Mouse (Mus musculus) activated CD4-positive, CD25-positive, alpha-beta regulatory T cell (primary cell): ENCODE results near the gene Mamstr. TPM values are rescaled to one million over a fixed set of nuclear protein-coding genes. Genes with fewer than 3 reads are reported as not detected.

Experiments used
- polyA plus RNA-seq, 2 experiments: library from polyadenylated mRNA; unstranded; fragments of 100-300 nt; shearing (Covaris generic); gene quantifications; one replicate each; pipeline ENCODE4 v1.2.1; 2017

Gene Mamstr
- polyA plus RNA-seq, result 1 to 10 TPM in 1 of 2 experiments, under 1 TPM in 1; 0.16 to 1.8 TPM

GRCm38 (mm10) chr7:45639561-45640027, at the start of gene Mamstr:
Gene Mamstr, plus strand, starts transcription at chr7:45639977.

GRCm38 (mm10) chr7:45617042-45617695, 22.6 kb upstream of the Mamstr start, which contains the start of gene Fut1:
Gene Fut1, plus strand, starts transcription at chr7:45617289.

DNA sequence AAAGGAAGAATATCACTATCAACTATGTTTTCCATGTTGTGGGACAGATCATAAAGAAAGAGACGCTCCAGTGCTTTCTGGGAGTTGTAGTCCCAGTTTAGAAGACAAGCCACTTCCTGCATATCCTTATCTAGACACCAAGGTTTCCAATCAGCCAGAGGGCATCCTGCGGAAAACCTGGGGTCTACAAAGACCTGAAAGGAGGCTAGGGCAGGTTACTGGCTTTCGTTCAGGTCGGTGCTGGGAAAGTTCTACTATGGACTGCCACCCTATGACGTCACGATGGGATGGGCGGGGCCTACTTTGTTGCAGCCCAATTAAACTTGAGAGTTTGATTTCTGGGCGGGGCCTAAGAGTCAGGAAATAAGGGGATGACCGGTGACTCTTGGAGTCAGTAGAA, 18.3 kb upstream of the Mamstr start, which contains the start of gene Izumo1:
Gene Izumo1 (plus strand): TSS at position 369 of the 400 bp plus-strand sequence.

DNA sequence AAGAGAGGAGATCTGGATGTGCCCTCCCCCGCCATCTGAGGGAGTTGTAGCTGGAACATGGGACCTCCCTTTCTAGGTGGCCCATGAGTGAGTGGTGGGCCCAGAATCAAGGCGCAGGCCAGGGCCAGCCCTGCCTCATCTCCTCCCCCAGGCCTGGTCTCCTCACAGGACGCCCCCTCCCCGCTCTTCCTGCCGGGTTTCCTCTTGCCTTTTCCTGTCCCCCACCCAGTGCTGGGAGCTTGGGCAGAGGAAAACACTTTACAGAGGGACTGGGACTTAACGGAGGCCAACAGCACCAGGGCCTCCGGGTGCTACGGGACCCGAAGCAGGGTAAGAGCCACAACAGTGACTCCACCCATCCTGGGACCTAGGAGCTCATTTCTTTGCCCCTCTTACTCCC, 12.5 kb upstream of the Mamstr start, which contains the start of gene Rasip1:
Gene Rasip1 (plus strand): TSS at position 228 of the 400 bp plus-strand sequence.

GRCm38 (mm10) chr7:45666161-45666560, 26.4 kb downstream of the Mamstr start, which contains the start of gene Fut2:
Gene Fut2, minus strand, starts transcription at chr7:45666394.

DNA sequence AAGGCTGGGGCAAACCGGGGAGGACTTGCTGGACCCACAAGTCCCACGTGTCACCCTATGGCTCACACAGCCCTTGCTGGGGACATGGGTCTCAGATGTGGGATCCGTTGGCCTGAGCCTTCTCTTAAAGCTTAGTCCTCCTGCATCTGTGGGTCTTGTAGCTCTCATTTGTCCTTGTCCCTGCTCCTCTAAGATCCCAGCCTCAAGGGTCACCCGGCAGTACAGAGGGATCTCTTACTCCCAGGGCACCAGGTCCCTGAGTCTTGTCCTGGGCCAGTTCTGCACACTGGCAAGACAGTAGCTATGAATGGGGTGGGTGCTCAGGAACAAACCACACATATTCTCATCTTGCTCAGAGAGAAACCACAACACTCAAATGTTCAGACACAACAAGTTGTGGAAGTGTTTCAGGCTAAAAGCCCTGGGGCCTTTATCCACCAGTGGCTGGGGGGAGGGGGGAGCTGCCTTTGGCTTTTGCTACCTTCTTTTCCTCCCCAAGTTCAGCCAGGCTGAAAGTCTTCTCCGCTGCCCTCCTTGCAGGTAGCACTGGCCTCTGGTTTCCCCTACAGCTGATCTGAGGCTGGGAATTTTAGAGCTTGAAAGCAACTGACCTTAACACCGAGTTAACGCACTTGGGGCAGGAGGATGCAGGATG, 43.7 kb downstream of the Mamstr start, which contains the start of gene Ntn5:
Gene Ntn5 (plus strand): TSS at position 627 of the 655 bp plus-strand sequence.

DNA sequence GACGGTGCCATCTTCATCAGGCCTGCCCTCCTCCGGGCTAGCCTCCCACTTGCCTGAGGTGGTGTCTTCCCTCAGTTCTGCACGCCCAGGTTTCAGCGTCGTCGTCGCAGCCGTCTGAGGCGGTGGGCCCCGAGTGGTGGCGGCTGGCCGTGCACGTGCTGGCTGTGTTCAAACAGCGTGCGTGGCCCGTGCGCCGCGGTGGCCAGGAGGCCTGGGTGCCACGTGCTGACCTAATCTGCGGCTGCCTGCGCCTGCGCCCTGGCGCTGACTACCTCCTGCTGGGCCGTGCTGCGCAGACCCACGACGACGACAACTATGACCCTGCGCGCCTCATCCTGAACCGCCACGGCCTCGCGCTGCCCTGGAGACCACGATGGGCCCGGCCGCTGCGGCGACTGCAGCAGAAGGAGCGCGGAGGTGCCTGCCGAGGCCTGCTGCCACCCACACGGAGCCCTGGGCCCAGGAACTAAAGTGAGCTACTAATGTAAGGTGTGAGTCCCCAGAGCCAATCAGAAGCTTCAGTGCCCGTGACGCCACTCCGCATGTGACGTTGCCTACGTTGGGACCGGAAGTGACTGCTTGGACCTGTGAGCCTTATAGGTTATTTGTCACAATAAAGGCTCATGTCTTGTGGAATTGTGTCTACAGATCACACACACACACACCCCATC, 54.3 kb downstream of the Mamstr start, which contains the start of gene Sec1:
Gene Sec1 (minus strand): TSS at position 482 of the 671 bp plus-strand sequence.

Other genes with a start within 250 kb of the Mamstr start
- gene Snrnp70, start 244.2 kb upstream of the Mamstr start, polyA plus RNA-seq, result 100 to 1,000 TPM; 204 to 218 TPM
- not detected for gene Kcna7, start 234.3 kb upstream of the Mamstr start, polyA plus RNA-seq
- 1 to 10 TPM; 1.2 to 1.4 TPM for gene Ntf5, start 226.3 kb upstream of the Mamstr start, polyA plus RNA-seq
- not detected for gene Lhb, start 219.2 kb upstream of the Mamstr start, polyA plus RNA-seq
- 10 to 100 TPM in 1 of 2 experiments, 1 to 10 TPM in 1; 6.3 to 11.1 TPM for gene Gys1, start 205.1 kb upstream of the Mamstr start, polyA plus RNA-seq
- 10 to 100 TPM; 52.7 to 55.4 TPM for gene Ruvbl2, start 201.9 kb upstream of the Mamstr start, polyA plus RNA-seq
- 1,000 to 10,000 TPM; 1,818 to 2,133 TPM for gene Ftl1, start 180.1 kb upstream of the Mamstr start, polyA plus RNA-seq
- gene Bax, start 173.1 kb upstream of the Mamstr start, polyA plus RNA-seq, result 100 to 1,000 TPM; 303 to 346 TPM
- gene Tulp2, start 158.1 kb upstream of the Mamstr start, polyA plus RNA-seq, result under 1 TPM; 0.45 to 0.88 TPM
- under 1 TPM in 1 of 2 experiments, not detected in 1; 0.21 TPM for gene Gm45808, start 153.2 kb upstream of the Mamstr start, polyA plus RNA-seq
- 1 to 10 TPM in 1 of 2 experiments, under 1 TPM in 1; 0.27 to 1.1 TPM for gene Dhdh, start 151.2 kb upstream of the Mamstr start, polyA plus RNA-seq
- gene Nucb1, start 129.6 kb upstream of the Mamstr start, polyA plus RNA-seq, result 100 to 1,000 TPM; 193 to 285 TPM
- 10 to 100 TPM; 30.0 to 40.4 TPM for gene Ppp1r15a, start 113.7 kb upstream of the Mamstr start, polyA plus RNA-seq
- under 1 TPM in 1 of 2 experiments, not detected in 1; 0.49 TPM for gene Plekha4, start 113.6 kb upstream of the Mamstr start, polyA plus RNA-seq
- under 1 TPM; 0.85 to 0.86 TPM for gene Hsd17b14, start 85.1 kb upstream of the Mamstr start, polyA plus RNA-seq
- gene Bcat2, start 69.8 kb upstream of the Mamstr start, polyA plus RNA-seq, result 10 to 100 TPM; 61.0 to 61.5 TPM
- gene Fgf21, start 24.5 kb upstream of the Mamstr start, polyA plus RNA-seq, result not detected
- gene Fut1, start 22.7 kb upstream of the Mamstr start, polyA plus RNA-seq, result under 1 TPM in 1 of 2 experiments, not detected in 1; 0.11 TPM
- under 1 TPM; 0.48 to 0.64 TPM for gene Izumo1, start 18.2 kb upstream of the Mamstr start, polyA plus RNA-seq
- 1 to 10 TPM; 1.2 to 1.4 TPM for gene Rasip1, start 12.5 kb upstream of the Mamstr start, polyA plus RNA-seq
- gene Fut2, start 26.4 kb downstream of the Mamstr start, polyA plus RNA-seq, result under 1 TPM; 0.05 to 0.23 TPM
- under 1 TPM in 1 of 2 experiments, not detected in 1; 0.30 TPM for gene Ntn5, start 44.0 kb downstream of the Mamstr start, polyA plus RNA-seq
- gene Sec1, start 54.4 kb downstream of the Mamstr start, polyA plus RNA-seq, result under 1 TPM; 0.11 to 0.87 TPM
- gene Car11, start 59.9 kb downstream of the Mamstr start, polyA plus RNA-seq, result 1 to 10 TPM; 1.4 to 2.6 TPM
- 10 to 100 TPM; 30.7 to 43.2 TPM for gene Dbp, start 65.1 kb downstream of the Mamstr start, polyA plus RNA-seq
- gene Rpl18, start 75.5 kb downstream of the Mamstr start, polyA plus RNA-seq, result 1,000 to 10,000 TPM; 1,404 to 2,078 TPM
- 10 to 100 TPM; 21.2 to 24.8 TPM for gene Sphk2, start 78.0 kb downstream of the Mamstr start, polyA plus RNA-seq
- under 1 TPM in 1 of 2 experiments, not detected in 1; 0.09 TPM for gene Fam83e, start 81.2 kb downstream of the Mamstr start, polyA plus RNA-seq
- gene Spaca4, start 85.8 kb downstream of the Mamstr start, polyA plus RNA-seq, result not detected
- gene Lmtk3, start 143.8 kb downstream of the Mamstr start, polyA plus RNA-seq, result under 1 TPM; 0.05 to 0.18 TPM
- 1 to 10 TPM; 1.7 to 4.0 TPM for gene Sult2b1, start 144.7 kb downstream of the Mamstr start, polyA plus RNA-seq
- gene Cyth2, start 174.6 kb downstream of the Mamstr start, polyA plus RNA-seq, result 10 to 100 TPM; 71.9 to 73.3 TPM
- gene Kcnj14, start 184.8 kb downstream of the Mamstr start, polyA plus RNA-seq, result under 1 TPM; 0.06 to 0.12 TPM
- 10 to 100 TPM; 21.4 to 26.5 TPM for gene Grwd1, start 191.0 kb downstream of the Mamstr start, polyA plus RNA-seq
- 100 to 1,000 TPM in 1 of 2 experiments, 10 to 100 TPM in 1; 84.9 to 108 TPM for gene Kdelr1, start 232.8 kb downstream of the Mamstr start, polyA plus RNA-seq
- gene Grin2d, start 238.4 kb downstream of the Mamstr start, polyA plus RNA-seq, result 1 to 10 TPM in 1 of 2 experiments, under 1 TPM in 1; 0.94 to 1.1 TPM